Mouse (Mus musculus) lung, postnatal 0 days (tissue): ENCODE measurements at regions not wholly inside any gene's neighbourhood (a gene's known extent, or its start where the extent isn't known, plus 50 kb on each side); places are given as distances from the start of the nearest gene placed in this dataset.

Experiments
- CTCF ChIP-seq: IDR thresholded peaks from 2 replicates; pipeline ENCODE4 v1.5.1; 2016; ENCODE audit warnings: antibody characterized with exemption, mild to moderate bottlenecking
- EP300 ChIP-seq: IDR thresholded peaks from 2 replicates; pipeline ENCODE4 v1.6.1; 2016; ENCODE audit warnings: antibody characterized with exemption, mild to moderate bottlenecking, control low read depth

- TF ChIP-seq EP300 (no peak), CTCF (no peak)
These were observed 1821.2 kb upstream of the Acvr2a start for GRCm38 (mm10) chr2:46992672-46993071.
